Mouse (Mus musculus) kidney, adult 2 months (tissue): ENCODE results near the gene Gfod2.

Experiments
- CTCF ChIP-seq: fragments of 200-500 bp; conservative IDR thresholded peaks from 2 replicates; pipeline ENCODE4 v1.5.1; 2011; ENCODE audit warnings: low read depth, mild to moderate bottlenecking, control low read depth, low read length, moderate library complexity, mixed read lengths; ENCODE audit not compliant: insufficient read depth, insufficient read length
- POLR2A ChIP-seq: fragments of 200-500 bp; IDR thresholded peaks from one replicate; pipeline ENCODE4 v1.6.1; 2011; ENCODE audit warnings: low read depth, low read length, control low read depth

GRCm38 (mm10) chr8:105709317-105709716, 49.1 kb downstream of the Gfod2 start:
- TF ChIP-seq CTCF, result no peak
- no peak for TF ChIP-seq POLR2A
